Mouse (Mus musculus): ENCODE data around the gene Fam71e1.

GRCm38 (mm10) chr7:44534242-44534641 is 37.9 kb downstream of the Fam71e1 start:
- TF ChIP-seq CTCF (IDR thresholded peaks at IDR 0.05; ENCODE audit: insufficient read depth, low read length) (no peak), POLR2A (IDR thresholded peaks at IDR 0.05; ENCODE audit: borderline replicate concordance, extremely low read depth, low read depth, low read length) (no peak)
